ENCODE assay signal across 26 mouse cellular contexts in the genomic region with DNA sequence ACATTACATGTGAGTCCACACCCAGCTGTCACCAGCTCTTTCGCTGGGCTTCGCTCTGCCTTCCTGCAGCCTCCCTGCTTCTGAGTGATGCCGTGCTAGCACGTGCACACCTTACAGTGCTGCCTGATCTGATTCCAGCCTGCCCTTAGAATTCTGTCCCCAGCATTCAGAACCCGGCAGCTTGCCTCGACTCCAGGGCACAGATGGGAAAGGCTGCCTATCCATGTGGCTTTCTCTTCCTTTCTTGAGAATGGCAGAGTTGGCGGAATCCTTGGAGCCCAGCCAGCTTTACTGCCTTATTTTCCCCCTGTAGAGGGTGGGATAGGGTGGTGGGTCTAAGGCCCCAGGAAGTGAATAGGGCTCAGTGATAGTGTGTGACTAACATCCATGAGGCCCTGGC.
"Had no signal": no experiment of that assay in that cellular context is flagged by ENCODE, and none has a peak within 500 bp of the region (broad histone marks: within the 10 kb centered on the region; RNA-seq: fewer than 3 reads in every experiment).

No protein-coding gene starts in this region.

- ATAC-seq: hindbrain, postnatal 0 days; intestine, embryonic 16.5 days had no signal

- H3K27ac ChIP-seq: gastrocnemius, adult 2 months; heart, embryonic 10.5 days; hindbrain, embryonic 13.5 days; hindbrain, embryonic 15.5 days; hindbrain, postnatal 0 days; kidney, embryonic 15.5 days; kidney, postnatal 0 days; limb, embryonic 10.5 days; limb, embryonic 12.5 days; liver, embryonic 13.5 days; liver, embryonic 15.5 days had no signal

- H3K4me3 ChIP-seq: gastrocnemius, adult 2 months; heart, embryonic 10.5 days; heart, embryonic 12.5 days; hindbrain, embryonic 13.5 days; hindbrain, embryonic 15.5 days; kidney, embryonic 15.5 days; limb, embryonic 10.5 days; limb, embryonic 12.5 days; liver, embryonic 13.5 days; liver, embryonic 15.5 days had no signal

- H3K27me3 ChIP-seq: kidney, embryonic 15.5 days; liver, embryonic 15.5 days had no signal

- DNase-seq: gastrocnemius, adult 2 months; gastrocnemius, postnatal 10 days; gastrocnemius, postnatal 25 days; heart, adult 18-20 months; heart, postnatal 10 days; kidney, adult 11 months; kidney, adult 2 months; kidney, adult 9 months; kidney, postnatal 14 days; kidney, postnatal 36 days; layer of hippocampus, adult 9-11 months; layer of hippocampus, postnatal 36 days; liver; liver, embryonic 13.5 days had no signal

- H3K36me3 ChIP-seq: hindbrain, embryonic 15.5 days; liver, embryonic 13.5 days; liver, embryonic 15.5 days had no signal

- H3K9ac ChIP-seq: heart, embryonic 12.5 days; hindbrain, embryonic 13.5 days; hindbrain, embryonic 15.5 days; kidney, embryonic 15.5 days; limb, embryonic 12.5 days; liver, embryonic 13.5 days; liver, embryonic 15.5 days had no signal

- H3K4me2 ChIP-seq: heart, embryonic 12.5 days; hindbrain, embryonic 13.5 days; hindbrain, embryonic 15.5 days; kidney, embryonic 15.5 days; limb, embryonic 12.5 days; liver, embryonic 11.5 days; liver, embryonic 13.5 days; liver, embryonic 15.5 days had no signal

- H3K9me3 ChIP-seq: heart, embryonic 10.5 days; heart, embryonic 12.5 days; hindbrain, embryonic 13.5 days; hindbrain, embryonic 15.5 days; kidney, embryonic 15.5 days; limb, embryonic 10.5 days; limb, embryonic 12.5 days; liver, embryonic 13.5 days; liver, embryonic 15.5 days had no signal
